Mouse (Mus musculus): ENCODE results near the gene Pknox2. TPM values are rescaled to one million over a fixed set of nuclear protein-coding genes. Genes with fewer than 3 reads are reported as not detected.

Pknox2 gene
- polyA plus RNA-seq, 1 experiment = 0.72 TPM

- no peaks in the 10 kb centered on the region; the same call in 1 of the 2 replicates for H3K4me1 ChIP-seq (ENCODE audit: control insufficient read depth, insufficient read depth, low read length)
- TF ChIP-seq CTCF (IDR thresholded peaks at IDR 0.05; ENCODE audit: control insufficient read depth, insufficient read depth, low read length) (no peak), POLR2A (IDR thresholded peaks at IDR 0.05; ENCODE audit: borderline replicate concordance, control insufficient read depth, low read depth, low read length) (no peak)
- H3K27ac ChIP-seq (ENCODE audit: control insufficient read depth, insufficient read depth, low read depth, low read length, poor library complexity) = no peak overlapping the region
- H3K4me3 ChIP-seq (replicated peaks; ENCODE audit: control insufficient read depth, low read depth, low read length) = no peak overlapping the region
- WGBS = 6% methylated on average over 26 of the region's 26 CpGs
Measured at GRCm38 (mm10) chr9:37145151-37145615, 2.0 kb downstream of the Pknox2 start.

GRCm38 (mm10) chr9:37144696-37145095, 2.5 kb downstream of the Pknox2 start:
- Histone ChIP-seq H3K4me3 (replicated peaks; ENCODE audit: control insufficient read depth, low read depth, low read length) (no peak overlapping the region), H3K27ac (ENCODE audit: control insufficient read depth, insufficient read depth, low read depth, low read length, poor library complexity) (no peak overlapping the region), H3K4me1 (ENCODE audit: control insufficient read depth, insufficient read depth, low read length) (no peaks in the 10 kb centered on the region; the same call in 1 of the 2 replicates)
- 24% methylated on average over 6 of the region's 6 CpGs for WGBS
- TF ChIP-seq CTCF (IDR thresholded peaks at IDR 0.05; ENCODE audit: control insufficient read depth, insufficient read depth, low read length) (no peak), POLR2A (IDR thresholded peaks at IDR 0.05; ENCODE audit: borderline replicate concordance, control insufficient read depth, low read depth, low read length) (no peak)

GRCm38 (mm10) chr9:37144251-37144650, 3.0 kb downstream of the Pknox2 start:
- H3K27ac ChIP-seq (ENCODE audit: control insufficient read depth, insufficient read depth, low read depth, low read length, poor library complexity) = no peak overlapping the region
- TF ChIP-seq POLR2A (IDR thresholded peaks at IDR 0.05; ENCODE audit: borderline replicate concordance, control insufficient read depth, low read depth, low read length) (no peak), CTCF (IDR thresholded peaks at IDR 0.05; ENCODE audit: control insufficient read depth, insufficient read depth, low read length) (no peak)
- WGBS = 25% methylated on average over 21 of the region's 21 CpGs
- H3K4me1 ChIP-seq (ENCODE audit: control insufficient read depth, insufficient read depth, low read length) = peaks cover under 1% of the 10 kb centered on the region; the same call in 1 of the 2 replicates
- H3K4me3 ChIP-seq (replicated peaks; ENCODE audit: control insufficient read depth, low read depth, low read length) = no peak overlapping the region

- no peak overlapping the region for H3K4me3 ChIP-seq (replicated peaks; ENCODE audit: control insufficient read depth, low read depth, low read length)
- H3K27ac ChIP-seq (ENCODE audit: control insufficient read depth, insufficient read depth, low read depth, low read length, poor library complexity) = no peak overlapping the region
- WGBS = 48% methylated on average over 12 of the region's 12 CpGs
- H3K4me1 ChIP-seq (ENCODE audit: control insufficient read depth, insufficient read depth, low read length) = peaks cover 1% of the 10 kb centered on the region; the same call in 1 of the 2 replicates
- TF ChIP-seq POLR2A (IDR thresholded peaks at IDR 0.05; ENCODE audit: borderline replicate concordance, control insufficient read depth, low read depth, low read length) (no peak), CTCF (IDR thresholded peaks at IDR 0.05; ENCODE audit: control insufficient read depth, insufficient read depth, low read length) (no peak)
Measured at GRCm38 (mm10) chr9:37143046-37143931, 3.9 kb downstream of the Pknox2 start.

- 27% methylated on average over 4 of the region's 4 CpGs for WGBS
- TF ChIP-seq POLR2A (IDR thresholded peaks at IDR 0.05; ENCODE audit: borderline replicate concordance, control insufficient read depth, low read depth, low read length) (no peak), CTCF (IDR thresholded peaks at IDR 0.05; ENCODE audit: control insufficient read depth, insufficient read depth, low read length) (no peak)
- H3K4me3 ChIP-seq (replicated peaks; ENCODE audit: control insufficient read depth, low read depth, low read length) = no peak overlapping the region
- no peak overlapping the region for H3K27ac ChIP-seq (ENCODE audit: control insufficient read depth, insufficient read depth, low read depth, low read length, poor library complexity)
- H3K4me1 ChIP-seq (ENCODE audit: control insufficient read depth, insufficient read depth, low read length) = peaks cover 1% of the 10 kb centered on the region; the same call in 1 of the 2 replicates
Measured at GRCm38 (mm10) chr9:37142107-37142506, 5.1 kb downstream of the Pknox2 start.

GRCm38 (mm10) chr9:37140464-37141181, 6.6 kb downstream of the Pknox2 start:
- WGBS = 75% methylated on average over 5 of the region's 5 CpGs
- TF ChIP-seq POLR2A (IDR thresholded peaks at IDR 0.05; ENCODE audit: borderline replicate concordance, control insufficient read depth, low read depth, low read length) (no peak), CTCF (IDR thresholded peaks at IDR 0.05; ENCODE audit: control insufficient read depth, insufficient read depth, low read length) (no peak)
- Histone ChIP-seq H3K4me3 (replicated peaks; ENCODE audit: control insufficient read depth, low read depth, low read length) (no peak overlapping the region), H3K27ac (ENCODE audit: control insufficient read depth, insufficient read depth, low read depth, low read length, poor library complexity) (no peak overlapping the region), H3K4me1 (ENCODE audit: control insufficient read depth, insufficient read depth, low read length) (peaks cover 1% of the 10 kb centered on the region; the same call in 1 of the 2 replicates)

GRCm38 (mm10) chr9:37139514-37139913, 7.7 kb downstream of the Pknox2 start:
- 8% methylated on average over 8 of the region's 8 CpGs for WGBS
- Histone ChIP-seq H3K27ac (ENCODE audit: control insufficient read depth, insufficient read depth, low read depth, low read length, poor library complexity) (no peak overlapping the region), H3K4me3 (replicated peaks; ENCODE audit: control insufficient read depth, low read depth, low read length) (no peak overlapping the region), H3K4me1 (ENCODE audit: control insufficient read depth, insufficient read depth, low read length) (peaks cover 1% of the 10 kb centered on the region; the same call in 1 of the 2 replicates)
- TF ChIP-seq POLR2A (IDR thresholded peaks at IDR 0.05; ENCODE audit: borderline replicate concordance, control insufficient read depth, low read depth, low read length) (no peak), CTCF (IDR thresholded peaks at IDR 0.05; ENCODE audit: control insufficient read depth, insufficient read depth, low read length) (no peak)

- Histone ChIP-seq H3K4me3 (replicated peaks; ENCODE audit: control insufficient read depth, low read depth, low read length) (no peak overlapping the region), H3K4me1 (ENCODE audit: control insufficient read depth, insufficient read depth, low read length) (peaks cover 1% of the 10 kb centered on the region; the same call in 1 of the 2 replicates), H3K27ac (ENCODE audit: control insufficient read depth, insufficient read depth, low read depth, low read length, poor library complexity) (no peak overlapping the region)
- no peak for TF ChIP-seq POLR2A (IDR thresholded peaks at IDR 0.05; ENCODE audit: borderline replicate concordance, control insufficient read depth, low read depth, low read length)
- TF ChIP-seq CTCF (IDR thresholded peaks at IDR 0.05; ENCODE audit: control insufficient read depth, insufficient read depth, low read length) = no peak
- WGBS = 39% methylated on average over 4 of the region's 4 CpGs
Measured at GRCm38 (mm10) chr9:37138883-37139282, 8.3 kb downstream of the Pknox2 start.

Measured in bone marrow, adult 2 months (tissue).